Mouse (Mus musculus): ENCODE measurements at regions not wholly inside any gene's neighbourhood (a gene's known extent, or its start where the extent isn't known, plus 50 kb on each side); places are given as distances from the start of the nearest gene placed in this dataset.

DNA sequence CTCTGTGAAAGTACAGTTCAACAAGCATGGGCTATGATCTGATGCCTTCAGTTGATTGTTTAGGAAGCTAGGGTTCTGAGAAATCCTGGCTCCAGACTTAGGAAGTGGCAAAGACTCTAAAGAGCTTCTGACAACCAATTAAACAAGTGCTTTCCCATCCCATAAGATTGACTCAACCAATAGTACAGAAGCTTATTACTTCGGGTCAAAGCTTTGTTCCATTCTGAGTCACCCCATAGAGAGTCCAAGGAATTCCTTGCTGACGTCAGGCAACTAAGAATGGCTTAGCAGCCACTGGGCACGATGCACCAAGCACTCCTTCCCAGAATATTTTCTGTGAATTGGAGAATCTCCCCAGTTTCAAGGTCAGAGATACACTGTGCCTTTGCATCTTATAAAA lies 59.0 kb upstream of the Ntm start:
- no peak for DNase-seq (ENCODE audit: low read depth, low spot score)

DNA sequence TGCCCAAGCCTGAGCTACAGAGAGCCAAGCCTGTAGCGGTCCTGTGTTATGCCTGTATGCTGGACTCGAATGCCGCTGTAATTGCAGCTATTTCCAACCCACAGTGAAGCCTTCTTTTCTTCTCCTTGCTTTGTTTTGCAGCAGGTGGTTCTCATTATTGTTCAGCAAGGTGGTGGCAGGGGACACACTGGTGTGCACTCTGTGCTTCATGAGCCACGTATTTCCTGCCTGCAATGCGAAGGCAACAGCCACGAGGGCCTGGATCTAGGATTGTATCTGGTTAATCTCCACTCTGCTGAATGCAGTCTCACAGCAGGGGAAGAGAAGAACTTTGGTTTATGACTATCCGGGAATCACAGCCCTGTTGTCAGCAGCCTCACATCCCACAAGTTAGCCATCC lies 62.3 kb upstream of the Ntm start:
- no peak for DNase-seq (ENCODE audit: low read depth, low spot score)

DNA sequence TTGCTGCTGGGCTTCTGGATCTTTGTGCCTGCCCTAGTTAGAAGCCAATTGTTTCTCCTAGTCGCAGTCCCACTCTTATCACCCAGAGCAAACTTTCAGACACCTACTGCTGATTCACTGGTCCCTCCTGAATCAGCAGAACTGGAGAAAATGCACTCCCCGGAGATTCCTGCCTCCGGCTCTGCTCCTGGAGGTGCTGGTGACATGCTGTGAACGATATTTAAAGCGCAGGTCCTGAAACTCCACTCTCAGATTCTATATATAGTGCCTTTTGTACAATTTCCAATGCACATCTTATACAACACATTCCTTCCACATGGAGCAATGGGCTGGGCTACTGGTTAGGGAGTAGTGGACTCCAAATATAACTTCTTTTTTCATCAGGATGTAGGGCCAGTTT lies 64.0 kb upstream of the Ntm start:
- no peak for DNase-seq (ENCODE audit: low read depth, low spot score)

DNA sequence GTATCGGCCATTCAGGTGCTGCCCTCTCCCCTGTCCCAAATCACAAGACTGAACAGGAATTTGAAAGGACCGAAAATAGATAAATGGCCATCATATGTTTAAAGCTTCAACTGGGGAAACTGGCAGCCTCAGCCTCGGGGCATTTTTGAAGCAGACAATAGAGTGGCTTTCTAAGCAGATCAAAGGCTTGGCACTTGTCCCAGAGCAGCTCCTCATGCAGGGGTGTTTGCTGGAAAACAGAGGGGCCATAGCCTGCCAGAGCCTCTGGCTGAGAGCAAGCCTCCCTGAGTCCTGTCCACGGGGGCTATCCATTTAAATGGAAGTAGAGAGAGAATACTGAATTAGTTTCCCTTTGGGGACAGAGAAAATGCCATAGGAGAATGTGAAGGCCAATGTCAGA lies 77.5 kb upstream of the Ntm start:
- no peak for DNase-seq (ENCODE audit: low read depth, low spot score)

DNA sequence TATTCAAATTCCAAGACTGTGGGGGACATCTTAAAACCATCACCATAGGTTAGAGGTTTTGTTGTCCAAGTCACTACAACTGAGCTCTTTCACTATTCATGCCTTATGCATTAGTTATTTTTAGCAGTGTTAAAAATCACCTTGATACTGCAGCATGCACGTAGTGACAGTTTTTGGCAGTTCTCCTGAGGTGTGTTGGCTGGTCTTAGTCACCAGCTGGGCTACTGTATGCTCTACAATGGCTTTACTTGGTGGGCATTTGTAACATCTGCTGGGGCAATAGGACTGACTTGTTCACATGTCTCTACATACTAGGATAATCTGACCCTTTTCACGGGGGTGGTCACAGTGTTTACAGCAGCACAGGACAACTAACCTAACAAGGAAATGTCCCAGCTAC lies 101.6 kb upstream of the Ntm start:
- no peak for DNase-seq (ENCODE audit: low read depth, low spot score)

DNA sequence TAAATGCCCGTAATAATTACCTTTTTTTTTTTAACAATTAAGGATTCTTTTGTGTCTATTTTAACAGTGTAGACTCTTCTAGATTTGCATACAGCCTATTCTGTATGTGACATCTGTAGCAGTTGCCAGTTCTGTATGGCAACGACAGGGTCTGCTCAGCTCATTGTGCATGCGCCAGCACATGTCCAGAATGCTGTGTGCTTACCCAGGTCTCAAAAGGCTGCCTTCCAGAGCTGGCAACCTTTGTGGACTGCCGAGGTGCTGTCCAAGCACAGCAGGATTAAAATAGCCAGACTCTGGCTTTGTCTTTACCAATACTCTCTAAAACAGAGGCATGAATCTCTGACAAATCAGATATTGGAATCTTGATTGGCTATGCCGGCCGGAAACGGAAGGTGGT lies 105.0 kb upstream of the Ntm start:
- DNase-seq (ENCODE audit: low read depth, low spot score): no peak

DNA sequence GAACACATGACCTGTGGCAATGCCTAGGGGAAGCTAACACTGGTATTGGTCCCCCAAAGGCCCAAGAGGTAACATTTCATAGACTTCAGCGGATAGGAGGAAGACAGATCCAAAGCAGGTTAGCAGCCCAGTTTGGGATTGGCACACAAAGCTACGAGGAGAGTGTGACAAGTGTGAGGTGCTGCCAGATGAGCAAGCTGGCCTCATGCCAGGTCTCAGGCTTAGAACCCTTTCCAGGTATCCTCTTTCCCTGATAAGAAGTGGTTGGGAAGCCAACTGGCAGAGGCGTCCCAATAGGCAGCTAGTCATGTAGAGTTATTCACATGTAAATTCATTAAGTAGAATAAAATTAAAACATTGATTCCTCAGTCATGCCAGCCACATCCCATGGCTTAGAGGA lies 112.3 kb upstream of the Ntm start:
- DNase-seq (ENCODE audit: low read depth, low spot score): no peak

DNA sequence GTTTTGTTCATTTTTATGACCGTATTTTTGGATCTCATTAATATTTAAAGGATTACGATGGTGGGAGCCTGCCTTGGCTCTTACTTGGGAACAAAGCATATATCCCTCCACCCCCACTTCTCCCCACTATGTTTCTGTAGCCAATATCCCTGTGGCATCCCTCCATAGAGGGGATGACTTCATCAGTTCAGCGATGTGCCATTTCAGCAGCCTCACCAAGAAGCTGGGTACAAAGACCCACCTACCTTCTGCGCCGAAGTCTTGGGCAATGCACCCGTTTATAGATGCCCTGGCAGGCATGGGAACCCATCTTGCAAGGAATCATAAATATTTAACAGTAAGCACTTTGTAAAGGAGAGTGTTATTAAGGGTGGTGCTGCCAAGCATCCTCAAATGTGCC lies 113.1 kb upstream of the Ntm start:
- no peak for DNase-seq (ENCODE audit: low read depth, low spot score)

DNA sequence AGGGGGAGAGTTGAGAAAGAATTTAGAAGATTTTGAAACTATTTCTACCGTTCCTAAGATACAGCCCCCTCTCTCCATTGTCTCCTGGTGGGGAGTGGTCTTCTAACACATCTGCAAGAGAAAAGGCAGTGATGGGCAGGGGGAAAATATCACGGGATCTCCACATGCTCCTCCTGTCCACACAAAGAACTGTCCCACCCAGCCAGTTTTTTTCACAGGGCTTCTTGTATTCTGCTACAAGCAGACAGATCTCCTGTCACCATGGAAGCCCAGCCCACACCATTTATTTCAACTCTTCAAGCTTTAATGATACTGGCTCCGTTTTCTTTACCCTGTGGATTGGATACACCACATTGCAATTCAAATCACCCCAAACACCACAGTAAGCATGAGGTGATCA lies 113.5 kb upstream of the Ntm start:
- peak; percentile 65 for DNase-seq (ENCODE audit: low read depth, low spot score)

DNA sequence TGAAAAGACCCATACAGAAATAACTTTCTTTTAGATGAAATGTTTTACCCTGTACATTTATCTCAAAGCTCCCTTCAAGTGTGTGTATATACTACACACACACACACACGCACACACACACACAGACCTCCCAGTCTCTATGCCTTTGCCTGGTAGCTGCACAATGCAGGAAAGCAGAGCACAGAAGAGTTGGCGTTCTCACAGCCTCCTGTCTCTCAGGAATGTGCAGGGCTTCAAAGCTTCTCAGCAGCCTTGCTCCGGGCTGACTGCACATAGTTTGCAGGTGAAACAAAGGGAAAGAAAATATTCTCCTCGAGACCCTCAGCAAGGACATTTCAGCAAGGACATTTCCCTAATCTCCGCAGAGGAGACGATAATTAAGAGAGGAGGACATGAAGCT lies 139.0 kb upstream of the Ntm start:
- DNase-seq (ENCODE audit: low read depth, low spot score): no peak

DNA sequence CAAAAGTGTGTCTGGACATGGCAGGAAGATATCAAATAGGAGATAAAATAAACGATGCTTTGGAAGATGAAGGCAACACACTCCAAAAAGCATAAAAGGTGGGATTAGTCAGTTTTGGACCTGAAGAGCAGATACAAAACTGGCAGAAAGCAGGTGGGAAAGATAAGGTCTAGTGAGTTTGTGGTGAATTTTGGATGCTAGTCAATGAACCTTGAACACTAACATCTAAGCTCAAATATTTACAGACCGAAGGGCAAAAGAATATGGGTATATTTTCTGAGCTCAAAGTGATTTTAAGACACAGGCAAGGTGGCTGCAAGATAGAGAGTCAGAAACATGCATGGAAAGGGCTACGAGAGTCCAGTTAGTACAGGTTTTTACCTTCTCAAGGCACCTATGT lies 159.4 kb upstream of the Ntm start:
- no peak for DNase-seq (ENCODE audit: low read depth, low spot score)

DNA sequence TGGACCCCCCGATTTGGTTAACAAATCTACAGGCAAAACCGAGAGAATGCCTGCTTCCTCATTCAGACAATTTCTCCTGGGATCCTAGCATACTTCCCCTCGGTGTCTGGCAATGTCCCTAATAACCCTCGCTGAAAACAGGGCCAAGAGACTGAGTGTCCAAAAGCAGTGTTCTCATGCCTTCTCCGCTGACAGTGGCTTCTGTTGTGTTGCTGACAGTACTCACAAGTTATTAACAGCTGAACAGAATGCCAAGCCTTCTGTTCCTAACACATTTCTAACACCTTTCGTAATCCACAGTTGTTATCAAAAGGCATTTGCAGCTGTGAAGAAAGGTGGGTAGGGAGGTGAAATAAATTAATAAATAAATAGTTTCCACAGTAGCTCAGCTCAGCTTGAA lies 166.2 kb upstream of the Ntm start:
- DNase-seq (ENCODE audit: low read depth, low spot score): no peak

DNA sequence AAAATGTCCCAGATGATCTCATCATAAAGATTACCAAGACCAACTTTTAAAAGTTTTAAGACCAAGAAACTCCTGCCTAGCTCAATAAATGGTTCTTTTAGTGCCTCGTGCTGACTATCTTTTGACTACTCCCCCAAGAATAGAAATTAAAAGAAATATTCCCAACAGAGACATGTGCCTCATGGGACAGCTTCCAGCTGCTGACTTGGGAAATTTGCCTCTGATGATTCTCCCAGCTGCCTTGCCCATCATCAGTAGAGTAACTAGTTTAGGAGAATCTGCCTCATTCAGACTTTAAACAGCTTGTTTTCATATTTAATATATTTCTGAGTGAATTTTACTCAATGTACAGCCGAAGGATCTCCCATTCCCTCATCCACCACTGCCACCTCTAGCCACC lies 168.7 kb upstream of the Ntm start:
- DNase-seq (ENCODE audit: low read depth, low spot score): no peak

DNA sequence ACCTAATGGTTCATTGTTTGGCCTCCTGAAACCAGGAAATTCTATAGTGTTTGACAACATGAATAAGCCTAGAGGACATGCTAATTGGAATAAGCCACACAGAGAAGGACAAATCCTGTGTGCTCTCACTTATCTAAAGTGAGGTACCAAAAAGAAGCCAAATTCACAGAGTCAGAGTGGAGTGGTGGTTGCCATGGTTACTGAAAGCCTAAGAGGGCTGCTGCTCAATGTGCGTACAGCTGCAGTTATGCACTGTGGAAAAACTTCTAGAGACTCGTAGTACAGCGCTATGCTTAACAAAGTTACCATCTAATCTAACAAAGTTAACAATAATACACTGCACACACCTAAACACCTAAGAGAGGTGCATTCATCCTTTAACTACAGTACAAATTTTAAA lies 171.4 kb upstream of the Ntm start:
- no peak for DNase-seq (ENCODE audit: low read depth, low spot score)

DNA sequence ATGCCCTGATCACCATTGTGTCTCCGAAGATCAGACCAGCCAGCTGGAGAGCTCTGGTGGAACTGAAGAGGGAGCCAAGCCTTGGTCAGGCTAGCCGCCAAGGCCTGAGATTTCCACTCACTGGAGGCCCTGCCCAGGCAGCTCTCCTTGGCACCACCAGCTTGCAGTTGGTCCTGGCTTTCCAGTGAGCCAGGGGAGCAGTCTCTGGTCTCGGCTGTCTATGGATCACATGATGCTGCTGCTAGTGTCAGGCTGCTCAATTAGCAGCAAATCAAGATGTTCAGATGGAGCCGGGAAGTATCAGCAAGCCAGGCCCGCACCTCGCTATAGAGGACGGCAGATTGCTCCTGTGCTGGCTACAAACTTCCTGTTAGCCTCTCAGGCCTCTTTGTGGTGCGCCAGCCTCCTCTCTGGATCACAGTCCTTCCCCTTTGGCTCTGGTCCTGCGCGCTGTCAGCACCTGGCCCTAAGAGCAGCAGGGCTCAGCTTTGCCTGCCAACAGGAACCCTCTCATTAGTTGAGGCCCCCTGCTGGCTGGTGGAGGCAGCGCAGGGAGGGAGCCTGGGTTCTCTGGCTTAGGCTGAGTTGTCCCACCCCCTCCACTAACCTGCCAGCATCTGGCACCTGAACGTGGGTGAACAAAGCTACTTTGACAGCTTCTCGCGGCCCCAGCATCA lies 174.8 kb upstream of the Ntm start:
- DNase-seq (ENCODE audit: low read depth, low spot score): peak; percentile 59

DNA sequence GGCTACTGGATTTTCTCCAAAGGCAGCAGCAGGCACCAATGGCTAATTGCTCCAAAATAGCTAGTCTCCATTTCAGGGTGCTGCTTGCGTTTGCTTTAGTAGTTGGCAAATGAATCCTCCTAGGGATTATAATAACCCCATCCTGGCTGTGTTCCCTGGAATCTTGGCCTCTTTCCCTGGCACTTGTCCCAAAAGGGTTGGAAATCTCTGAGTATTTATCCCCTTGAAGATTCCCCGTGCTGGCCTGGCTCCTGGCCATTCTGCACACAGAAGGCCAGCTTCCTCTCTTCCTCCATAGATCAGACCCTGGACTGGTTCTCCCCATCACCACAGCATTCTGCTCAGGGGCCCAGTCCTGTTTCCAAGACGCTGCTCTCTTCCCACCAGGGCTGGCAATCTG lies 177.2 kb upstream of the Ntm start:
- no peak for DNase-seq (ENCODE audit: low read depth, low spot score)

DNA sequence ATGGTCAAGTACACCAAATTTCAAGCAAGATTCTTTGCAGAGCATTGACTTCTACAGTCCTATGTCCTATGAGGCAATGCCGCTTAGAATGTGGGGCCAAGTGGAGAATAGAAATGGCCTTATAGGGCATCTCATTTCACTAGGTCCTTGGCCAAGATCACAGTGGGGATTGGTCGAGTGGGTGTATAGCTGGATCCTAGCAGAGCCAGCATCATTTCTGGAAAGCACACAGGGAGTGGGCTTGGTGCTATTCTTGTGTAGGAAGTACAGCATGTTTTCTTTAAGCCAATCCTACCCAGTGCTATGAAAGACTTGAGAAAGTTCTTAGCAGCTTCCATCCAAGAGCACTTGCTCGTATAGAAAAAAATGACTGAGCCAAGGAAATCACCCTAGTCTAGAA lies 178.2 kb upstream of the Ntm start:
- no peak for DNase-seq (ENCODE audit: low read depth, low spot score)

DNA sequence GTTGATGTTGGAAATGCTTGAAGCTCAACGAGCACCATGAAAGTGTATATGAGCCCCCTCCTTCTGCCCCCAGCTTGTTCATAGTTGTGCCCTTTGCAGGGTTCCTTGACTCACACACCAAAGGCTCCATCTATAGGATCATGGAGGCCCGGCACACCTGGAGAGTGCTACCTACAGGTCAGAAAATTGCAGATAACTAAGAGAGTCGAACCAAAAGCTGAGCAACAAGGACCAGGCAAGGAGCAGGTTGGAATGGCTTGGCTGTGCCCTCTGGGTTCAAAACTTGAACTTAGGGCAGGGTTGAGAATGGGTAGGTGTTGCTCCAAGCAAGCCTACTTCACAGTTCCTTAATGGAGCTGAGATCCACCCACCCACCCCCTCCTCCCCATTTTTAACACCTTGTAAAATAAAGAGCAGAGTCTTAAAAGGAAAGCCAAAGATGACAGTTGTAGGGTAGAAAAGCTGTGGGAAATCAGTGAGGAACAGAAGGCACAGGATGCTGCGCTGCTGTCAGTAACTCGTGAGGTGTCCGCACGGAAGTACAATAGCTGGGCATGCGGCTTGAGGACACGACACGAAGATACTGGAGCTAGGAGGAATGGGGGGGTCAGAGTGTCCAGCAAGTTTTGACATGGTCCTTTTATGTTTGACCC lies 180.0 kb upstream of the Ntm start:
- no peak for DNase-seq (ENCODE audit: low read depth, low spot score)

DNA sequence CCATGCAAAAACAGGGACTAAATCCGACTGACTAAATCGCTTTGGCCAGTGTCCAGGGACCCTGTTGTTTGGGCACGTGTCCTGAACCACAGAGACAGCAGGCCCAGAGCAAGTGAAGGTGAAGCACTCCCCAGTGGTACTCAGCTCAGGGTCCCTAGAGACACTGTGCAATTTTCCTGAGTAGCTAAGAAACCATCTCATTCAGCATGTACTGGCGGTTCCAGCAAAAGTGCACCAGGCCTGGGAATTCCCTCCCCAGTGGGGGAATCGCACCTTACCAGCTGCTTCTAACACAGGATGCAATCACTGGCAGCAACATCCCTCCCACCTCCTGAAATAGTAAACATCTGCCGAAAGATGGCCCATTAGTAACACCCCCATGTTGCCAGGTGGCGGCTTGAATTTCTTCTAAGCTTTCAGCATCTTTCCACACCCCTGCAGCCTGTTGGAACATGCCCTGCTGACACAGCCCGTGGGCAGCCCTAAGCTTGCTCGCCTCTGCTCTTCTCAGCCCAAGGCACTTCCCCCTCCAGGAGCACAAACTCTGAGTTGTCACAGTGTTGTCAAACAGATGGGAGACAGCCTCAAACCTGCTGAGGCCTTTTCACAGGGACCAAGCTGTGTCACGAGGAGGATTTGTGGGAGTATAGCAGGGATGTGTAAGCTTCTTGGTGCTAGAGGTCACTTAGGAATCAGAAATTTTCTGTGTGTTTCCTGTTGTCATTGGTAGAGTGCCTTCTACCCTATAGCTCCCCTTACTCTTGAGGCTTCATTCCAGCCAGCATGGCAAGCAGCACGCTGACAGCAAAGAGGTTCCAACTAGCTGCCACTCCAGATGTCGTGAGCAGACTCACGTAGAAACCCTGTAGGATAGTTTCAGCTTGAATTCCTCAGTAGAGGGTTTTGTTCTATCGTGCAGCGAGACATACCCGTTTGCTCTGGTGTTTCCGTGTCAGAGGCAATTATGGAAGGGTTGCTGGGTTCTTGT lies 186.8 kb upstream of the Ntm start:
- no peak for DNase-seq (ENCODE audit: low read depth, low spot score)

DNA sequence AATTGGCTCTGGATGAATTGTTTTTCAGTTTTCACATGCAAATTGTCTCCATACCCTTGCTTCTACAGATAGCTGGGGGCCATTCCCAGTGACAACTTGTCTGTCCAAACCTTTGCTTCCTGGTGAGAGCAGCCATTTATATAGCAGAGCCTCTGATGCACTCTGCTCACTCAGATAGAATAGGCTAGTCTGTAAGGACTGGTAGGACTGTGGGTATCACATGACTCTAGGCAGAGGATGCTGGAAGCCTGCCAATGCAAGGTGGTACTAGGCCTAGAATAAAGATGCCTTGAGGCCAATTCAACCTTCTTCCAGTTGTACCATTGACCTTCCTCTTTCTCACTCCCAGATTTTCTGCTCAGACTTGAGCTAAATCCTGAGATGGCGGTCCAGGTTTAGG lies 188.2 kb upstream of the Ntm start:
- DNase-seq (ENCODE audit: low read depth, low spot score): no peak

DNA sequence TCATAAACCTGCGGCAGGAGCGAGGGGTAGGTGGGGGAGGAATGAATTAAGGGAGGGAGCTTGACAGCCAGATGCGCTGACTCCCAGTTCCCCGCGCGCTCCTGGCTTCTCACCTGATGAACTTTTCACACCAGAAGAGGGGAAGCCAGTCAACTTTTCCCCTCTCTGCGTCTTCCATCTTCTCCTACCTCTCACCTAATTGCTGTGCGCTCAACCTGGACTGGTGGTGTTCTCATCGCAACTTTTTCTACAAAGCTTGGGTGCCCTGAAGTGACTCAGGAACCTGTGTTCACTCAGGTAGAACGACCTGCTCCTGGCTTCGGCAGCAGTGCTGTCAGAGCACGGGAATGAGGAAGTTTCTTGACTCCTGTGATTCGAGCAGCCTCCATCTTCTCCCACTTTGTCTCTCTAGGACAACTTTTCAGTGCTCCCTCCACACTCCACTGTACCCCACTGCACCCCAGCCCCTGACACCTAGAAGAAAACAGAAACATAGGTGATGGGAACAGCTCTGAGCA lies 203.4 kb upstream of the Ntm start:
- no peak for DNase-seq (ENCODE audit: low read depth, low spot score)

DNA sequence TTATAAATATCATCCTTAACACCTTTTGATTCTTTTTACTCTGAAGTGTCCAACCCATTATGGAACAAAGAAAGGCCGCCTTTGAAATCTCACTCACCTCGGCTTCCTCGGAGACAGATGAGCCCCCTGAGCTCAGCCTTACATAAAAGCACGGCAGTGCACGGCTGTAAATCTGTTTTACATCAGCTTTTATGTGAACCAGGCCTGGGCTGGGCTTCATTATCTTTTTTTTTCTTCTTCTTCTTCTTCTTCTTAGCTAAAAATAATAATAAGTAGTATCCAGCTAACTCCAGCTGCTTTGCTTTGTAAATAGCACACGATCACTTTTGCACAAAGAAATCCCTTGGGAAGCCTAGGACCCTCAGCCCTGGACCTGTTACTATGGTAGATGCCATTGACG lies 204.3 kb upstream of the Ntm start:
- DNase-seq (ENCODE audit: low read depth, low spot score): no peak

DNA sequence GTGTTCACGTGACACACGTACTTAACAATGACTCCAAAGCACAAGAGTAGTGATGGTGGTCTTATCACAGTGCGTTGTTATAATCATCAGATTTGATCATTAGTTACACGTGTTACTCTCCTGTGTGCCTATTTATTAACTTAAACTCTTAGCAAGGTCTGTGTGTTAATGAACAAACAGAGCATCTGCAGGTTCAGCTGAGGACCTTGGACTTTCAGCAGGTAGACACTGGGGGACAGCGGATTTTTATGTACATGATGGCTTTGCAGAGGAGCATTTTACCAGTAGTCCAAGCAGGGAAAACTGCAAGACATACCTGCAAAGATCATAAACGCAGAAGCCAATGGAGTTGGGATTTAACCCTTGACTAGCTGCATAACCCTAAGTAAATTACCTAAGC lies 211.7 kb upstream of the Ntm start:
- no peak for DNase-seq (ENCODE audit: low read depth, low spot score)

All from ES-CJ7 (cell line).